Mouse (Mus musculus) gastrocnemius, postnatal 10 days (tissue): ENCODE data around the gene Nol12. TPM values are rescaled to one million over a fixed set of nuclear protein-coding genes. Genes with fewer than 3 reads are reported as not detected.

ENCODE experiments used
- DNase-seq: peaks from one replicate; pipeline ENCODE4 v3.0.0; 2021; ENCODE audit warnings: mixed read lengths
- microRNA-seq, 2 experiments: library from miRNA; unstranded; fragments of <30 nt; microRNA quantifications; one replicate each; pipeline ENCODE4 v1.2.0; 2021
- total RNA-seq, 2 experiments: library from RNA; stranded (reverse); gene quantifications; 2 replicates each; pipeline ENCODE4 v1.2.3; 2021

Nol12 gene
- total RNA-seq, 2 experiments from 2014 or later = 27.1 to 30.7 TPM

DNA sequence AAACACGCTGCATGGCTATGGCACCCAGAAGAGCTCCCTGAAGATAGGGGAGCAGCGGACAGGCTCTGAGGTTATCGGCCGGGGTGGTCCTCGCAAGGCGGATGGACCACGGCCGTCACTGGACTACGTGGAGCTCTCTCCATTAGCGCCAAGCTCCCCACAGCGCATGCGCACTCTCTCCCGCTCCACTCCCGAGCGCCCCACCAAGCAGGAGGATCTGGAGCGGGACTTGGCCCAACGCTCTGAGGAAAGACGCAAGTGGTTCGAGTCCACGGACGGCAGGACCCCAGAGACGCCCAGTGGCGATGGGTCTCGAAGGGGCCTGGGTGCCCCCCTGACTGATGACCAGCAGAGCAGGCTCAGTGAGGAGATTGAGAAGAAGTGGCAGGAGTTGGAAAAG is 58.2 kb downstream of the Nol12 start:
- no peak for DNase-seq

Small RNA genes within 50 kb of the gene (microRNA-seq; reads per million reads assigned to microRNA genes)
- 0 to 0.32 reads per million in 2 experiments for gene Mir6955

Other genes starting within 250 kb of the Nol12 start
- gene Elfn2, start 216.2 kb upstream of the Nol12 start, total RNA-seq = under 1 TPM; 0.20 to 0.23 TPM
- 1 to 10 TPM; 7.9 to 9.5 TPM for gene Mfng, start 161.5 kb upstream of the Nol12 start, total RNA-seq
- gene Card10, start 131.9 kb upstream of the Nol12 start, total RNA-seq = 10 to 100 TPM in 1 of 2 experiments, 1 to 10 TPM in 1; 9.3 to 11.3 TPM
- gene Cdc42ep1, start 92.3 kb upstream of the Nol12 start, total RNA-seq = 10 to 100 TPM; 26.3 to 35.0 TPM
- not detected for gene Lgals2, start 79.4 kb upstream of the Nol12 start, total RNA-seq
- 10 to 100 TPM; 31.1 to 33.8 TPM for gene Gga1, start 57.7 kb upstream of the Nol12 start, total RNA-seq
- gene Gm49510, start 35.3 kb upstream of the Nol12 start, total RNA-seq = not detected
- 10 to 100 TPM in 1 of 2 experiments, 1 to 10 TPM in 1; 6.0 to 11.6 TPM for gene Sh3bp1, start 35.2 kb upstream of the Nol12 start, total RNA-seq
- 10 to 100 TPM in 1 of 2 experiments, 1 to 10 TPM in 1; 9.4 to 10.1 TPM for gene Pdxp, start 21.0 kb upstream of the Nol12 start, total RNA-seq
- 100 to 1,000 TPM; 679 to 727 TPM for gene Lgals1, start 8.2 kb upstream of the Nol12 start, total RNA-seq
- 10 to 100 TPM; 65.1 to 76.8 TPM for gene Triobp, start 12.8 kb downstream of the Nol12 start, total RNA-seq
- 100 to 1,000 TPM; 193 to 214 TPM for gene H1f0, start 93.5 kb downstream of the Nol12 start, total RNA-seq
- gene Galr3, start 107.0 kb downstream of the Nol12 start, total RNA-seq = under 1 TPM; 0.25 to 0.35 TPM
- gene Ankrd54, start 128.0 kb downstream of the Nol12 start, total RNA-seq = 1 to 10 TPM; 6.1 to 8.6 TPM
- 10 to 100 TPM; 80.0 to 86.2 TPM for gene Eif3l, start 140.2 kb downstream of the Nol12 start, total RNA-seq
- 10 to 100 TPM; 17.4 to 20.4 TPM for gene Micall1, start 174.0 kb downstream of the Nol12 start, total RNA-seq
- 10 to 100 TPM; 73.5 to 80.9 TPM for gene Polr2f, start 206.1 kb downstream of the Nol12 start, total RNA-seq
- 1 to 10 TPM in 1 of 2 experiments, under 1 TPM in 1; 0.54 to 1.1 TPM for gene 1700088E04Rik, start 206.3 kb downstream of the Nol12 start, total RNA-seq
- gene Sox10, start 230.3 kb downstream of the Nol12 start, total RNA-seq = 1 to 10 TPM; 7.6 to 8.1 TPM